Mouse (Mus musculus) neural tube, embryonic 14.5 days (tissue): ENCODE measurements around the gene Ror2. TPM values are rescaled to one million over a fixed set of nuclear protein-coding genes. Genes with fewer than 3 reads are reported as not detected.

ENCODE experiments used
- ATAC-seq: fragments of 200-750 bp; cut with Nextera tagmentation; 2 replicates; pipeline ENCODE4 v1.8.0; 2017; ENCODE audit warnings: low read depth, mild to moderate bottlenecking, moderate TSS enrichment, moderate library complexity
- H3K27ac ChIP-seq: fragments of 300-500 bp; sonication (generic); 2 replicates; pipeline ENCODE4 v1.5.1; 2014; ENCODE audit warnings: low read depth, mild to moderate bottlenecking, control low read depth, low read length, moderate library complexity, mixed read lengths
- H3K27me3 ChIP-seq: fragments of 300-500 bp; sonication (generic); 2 replicates; pipeline ENCODE4 v1.6.1; 2014; ENCODE audit warnings: low read length; ENCODE audit not compliant: control insufficient read depth, insufficient read depth
- H3K36me3 ChIP-seq: fragments of 300-500 bp; sonication (generic); 2 replicates; pipeline ENCODE4 v1.6.1; 2014; ENCODE audit warnings: low read length, mixed read lengths; ENCODE audit not compliant: control insufficient read depth, insufficient read depth
- H3K4me1 ChIP-seq: fragments of 300-500 bp; sonication (generic); 2 replicates; pipeline ENCODE4 v1.6.1; 2014; ENCODE audit warnings: low read length; ENCODE audit not compliant: control insufficient read depth, insufficient read depth
- H3K4me2 ChIP-seq: fragments of 300-500 bp; sonication (generic); 2 replicates; pipeline ENCODE4 v1.6.1; 2014; ENCODE audit warnings: mild to moderate bottlenecking, low read depth, low read length, control low read depth
- H3K4me3 ChIP-seq: fragments of 300-500 bp; sonication (generic); 2 replicates; pipeline ENCODE4 v1.5.1; 2014; ENCODE audit warnings: low read depth, low read length, control low read depth, mixed read lengths
- H3K9ac ChIP-seq: fragments of 300-500 bp; sonication (generic); replicated peaks from 2 replicates; pipeline ENCODE4 v1.6.1; 2014; ENCODE audit warnings: low read depth, mild to moderate bottlenecking, control low read depth, low read length, mixed read lengths
- H3K9me3 ChIP-seq: fragments of 300-500 bp; sonication (generic); 2 replicates; pipeline ENCODE4 v1.6.1; 2016; ENCODE audit warnings: low read length; ENCODE audit not compliant: control insufficient read depth
- WGBS: fragments of 180-500 bp; shearing (Covaris S2); extraction: QIAGEN DNeasy Blood & Tissue Kit; methylation state at CpG from one replicate; pipeline ENCODE4 v1.1.7; 2014; 5-methylcytosine and 5-hydroxymethylcytosine counted together
- polyA plus RNA-seq: library from polyadenylated mRNA; unstranded; fragments of >200 nt; fragmentation: Nextera tagmentation; extraction: Ambion mirVana; gene quantifications from 2 replicates; pipeline ENCODE4 v1.2.1, GENCODE M21; 2014

Ror2 gene
- polyA plus RNA-seq, 1 experiment from 2014 or later = 1.1 TPM

DNA sequence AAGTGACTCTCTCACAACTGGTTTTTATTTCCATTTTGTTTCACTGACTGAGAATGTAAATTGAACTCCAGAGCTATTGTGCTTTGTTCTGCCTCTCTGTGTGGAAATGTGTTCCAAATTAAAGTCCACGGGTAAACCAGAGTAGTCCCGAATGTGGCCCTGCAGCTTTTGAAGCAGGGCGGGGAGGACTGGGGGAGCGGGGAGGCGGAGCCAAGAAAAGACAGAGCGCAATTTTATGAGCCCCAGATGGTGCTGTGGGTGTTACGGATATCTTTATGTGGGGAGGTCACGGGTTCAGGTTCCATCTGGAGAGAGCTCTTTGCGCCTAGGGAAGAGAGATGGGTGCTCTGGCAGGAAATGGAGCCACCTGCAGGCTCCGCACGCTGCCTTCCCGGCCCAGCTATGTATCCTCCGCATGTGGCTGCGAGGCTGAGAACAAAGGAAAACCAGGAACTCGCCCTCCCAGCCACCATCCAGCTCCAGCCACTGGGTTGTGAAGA lies 23.8 kb upstream of the Ror2 start:
- Histone ChIP-seq H3K4me3 (peak overlapping the region; percentile 12; the same call in 1 of the 2 replicates), H3K27me3 (no peaks in the 10 kb centered on the region), H3K27ac (peak overlapping the region; percentile 55; the same call in 1 of the 2 replicates), H3K4me1 (peaks cover 12% of the 10 kb centered on the region), H3K9me3 (no peaks in the 10 kb centered on the region), H3K9ac (peak overlapping the region; percentile 34; the same call in 1 of the 2 replicates), H3K36me3 (no peaks in the 10 kb centered on the region), H3K4me2 (peak overlapping the region; percentile 43)
- ATAC-seq = peak; percentile 89
- WGBS = under 1% methylated on average over 15 of the region's 15 CpGs

DNA sequence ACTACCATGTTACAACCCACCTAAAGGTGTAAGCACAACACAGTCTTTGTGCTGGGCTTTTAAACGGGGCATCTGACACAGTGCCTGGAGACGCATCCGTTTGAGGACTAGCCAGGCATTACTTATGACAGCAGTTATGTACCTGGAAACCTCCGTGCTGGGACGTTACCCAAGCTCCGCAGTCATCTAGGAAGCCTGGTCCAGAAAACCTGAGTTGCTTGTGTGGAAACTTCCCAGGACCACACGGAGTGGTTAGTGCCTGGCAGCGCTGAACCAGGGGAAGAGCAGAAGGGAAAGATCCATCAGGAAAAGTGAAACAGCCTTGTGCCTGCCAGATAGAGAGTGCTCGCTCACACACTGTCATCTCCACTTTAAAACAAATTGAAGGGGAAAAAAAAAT lies 23.2 kb upstream of the Ror2 start:
- Histone ChIP-seq H3K27ac (peak overlapping the region; percentile 55; the same call in 1 of the 2 replicates), H3K4me1 (peaks cover 12% of the 10 kb centered on the region), H3K9ac (peak overlapping the region; percentile 34; the same call in 1 of the 2 replicates), H3K9me3 (no peaks in the 10 kb centered on the region), H3K27me3 (no peaks in the 10 kb centered on the region), H3K4me2 (peak overlapping the region; percentile 43; the same call in 1 of the 2 replicates), H3K36me3 (no peaks in the 10 kb centered on the region), H3K4me3 (no peak overlapping the region; the same call in 1 of the 2 replicates)
- 20% methylated on average over 9 of the region's 9 CpGs for WGBS
- ATAC-seq = peak; percentile 48; the same call in 1 of the 2 replicates

DNA sequence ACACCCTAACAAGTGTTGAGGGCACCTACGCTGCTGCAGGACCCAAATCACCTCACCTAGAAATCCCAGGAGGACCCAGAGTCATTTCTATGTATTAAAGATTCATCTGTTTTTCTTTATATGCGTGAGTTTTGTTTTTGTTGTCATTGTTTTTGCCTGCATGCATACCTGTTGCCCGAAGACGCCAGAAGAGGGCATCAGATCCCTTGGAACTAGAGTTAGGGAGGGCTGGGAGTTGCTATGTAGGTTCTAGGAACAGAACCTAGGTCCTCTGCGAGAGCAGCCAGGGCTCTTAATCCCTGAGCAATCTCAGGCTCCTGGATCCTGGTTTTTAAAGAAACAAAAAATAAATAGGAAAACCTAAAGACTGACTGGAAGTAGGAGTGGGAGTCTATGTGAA lies 20.9 kb upstream of the Ror2 start:
- no peak overlapping the region for H3K4me2 ChIP-seq
- H3K9ac ChIP-seq = no peak overlapping the region
- H3K27ac ChIP-seq = no peak overlapping the region
- no peaks in the 10 kb centered on the region for H3K27me3 ChIP-seq
- ATAC-seq = no peak
- H3K4me1 ChIP-seq = peaks cover 12% of the 10 kb centered on the region
- WGBS = 74% methylated on average over 5 of the region's 5 CpGs
- H3K9me3 ChIP-seq = no peaks in the 10 kb centered on the region
- no peaks in the 10 kb centered on the region for H3K36me3 ChIP-seq
- no peak overlapping the region for H3K4me3 ChIP-seq

DNA sequence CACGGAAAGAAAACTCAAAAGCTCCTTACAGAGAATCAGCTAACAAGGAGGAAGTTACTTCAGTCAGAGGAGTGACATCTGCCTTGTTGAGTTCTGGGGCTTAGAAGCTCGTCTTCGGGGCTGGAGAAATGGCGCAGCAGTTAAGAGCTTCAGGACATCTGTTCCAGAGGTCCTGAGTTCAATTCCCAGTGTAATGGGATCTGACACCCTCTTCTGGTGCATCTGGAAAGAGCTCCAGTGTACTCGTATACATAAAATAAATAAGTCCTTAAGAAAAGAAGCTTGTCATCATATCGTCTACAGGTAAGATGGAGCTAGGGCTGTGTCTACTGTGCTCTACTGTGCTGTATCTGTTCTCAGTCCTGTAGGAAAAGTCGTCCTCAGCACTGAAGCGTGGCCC lies 19.3 kb upstream of the Ror2 start:
- no peaks in the 10 kb centered on the region for H3K27me3 ChIP-seq
- no peak for ATAC-seq
- no peak overlapping the region for H3K4me3 ChIP-seq
- 83% methylated on average over 8 of the region's 8 CpGs for WGBS
- H3K36me3 ChIP-seq = no peaks in the 10 kb centered on the region
- no peak overlapping the region for H3K27ac ChIP-seq
- no peak overlapping the region for H3K9ac ChIP-seq
- H3K9me3 ChIP-seq = no peaks in the 10 kb centered on the region
- H3K4me2 ChIP-seq = no peak overlapping the region
- H3K4me1 ChIP-seq = peaks cover 12% of the 10 kb centered on the region

DNA sequence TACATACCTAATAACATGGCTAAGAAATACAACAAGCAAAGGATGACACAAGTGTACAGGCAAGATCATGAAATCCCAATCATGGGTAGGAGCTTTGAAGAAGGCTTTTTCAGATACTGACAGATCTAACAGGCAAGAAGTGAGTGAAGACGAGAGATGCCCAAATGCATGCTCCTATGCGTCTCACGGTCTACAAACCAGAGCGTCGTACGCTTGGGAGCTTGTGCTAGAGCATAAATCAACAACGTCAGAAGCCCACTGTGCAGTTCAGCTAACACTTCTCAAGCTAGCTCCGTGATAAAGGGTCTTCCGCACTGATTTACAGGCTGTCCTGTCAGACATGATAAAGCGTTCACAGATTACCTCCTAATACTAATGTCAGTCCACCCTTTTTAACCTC lies 16.8 kb upstream of the Ror2 start:
- Histone ChIP-seq H3K9ac (no peak overlapping the region), H3K4me2 (no peak overlapping the region), H3K9me3 (no peaks in the 10 kb centered on the region), H3K27me3 (no peaks in the 10 kb centered on the region), H3K4me1 (no peaks in the 10 kb centered on the region), H3K27ac (no peak overlapping the region), H3K36me3 (no peaks in the 10 kb centered on the region), H3K4me3 (no peak overlapping the region)
- ATAC-seq = no peak
- WGBS = 28% methylated on average over 10 of the region's 10 CpGs

DNA sequence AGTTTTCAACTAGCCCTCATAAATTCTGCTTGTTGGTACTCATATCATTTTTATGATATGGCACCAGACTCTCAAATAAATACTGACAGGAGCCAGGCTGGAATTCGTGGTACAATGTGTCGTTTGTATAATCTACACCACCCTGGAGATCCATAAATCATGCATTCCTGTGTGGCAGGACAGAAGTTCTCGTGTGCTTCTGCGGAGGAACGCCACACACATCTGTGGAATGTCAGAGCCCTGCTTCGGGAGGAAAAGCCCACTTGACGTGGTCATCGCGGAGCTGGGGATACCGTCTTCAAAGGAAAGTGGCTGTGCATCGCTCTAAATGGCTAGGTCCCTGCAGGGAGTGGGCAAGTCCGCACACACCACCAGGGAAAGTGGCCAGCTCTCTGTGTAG lies 7.1 kb upstream of the Ror2 start:
- no peaks in the 10 kb centered on the region for H3K4me1 ChIP-seq
- no peak overlapping the region for H3K4me2 ChIP-seq
- H3K9me3 ChIP-seq = no peaks in the 10 kb centered on the region
- H3K27ac ChIP-seq = no peak overlapping the region
- no peaks in the 10 kb centered on the region for H3K27me3 ChIP-seq
- no peaks in the 10 kb centered on the region for H3K36me3 ChIP-seq
- no peak overlapping the region for H3K9ac ChIP-seq
- WGBS = 53% methylated on average over 12 of the region's 12 CpGs
- H3K4me3 ChIP-seq = no peak overlapping the region
- ATAC-seq = no peak

DNA sequence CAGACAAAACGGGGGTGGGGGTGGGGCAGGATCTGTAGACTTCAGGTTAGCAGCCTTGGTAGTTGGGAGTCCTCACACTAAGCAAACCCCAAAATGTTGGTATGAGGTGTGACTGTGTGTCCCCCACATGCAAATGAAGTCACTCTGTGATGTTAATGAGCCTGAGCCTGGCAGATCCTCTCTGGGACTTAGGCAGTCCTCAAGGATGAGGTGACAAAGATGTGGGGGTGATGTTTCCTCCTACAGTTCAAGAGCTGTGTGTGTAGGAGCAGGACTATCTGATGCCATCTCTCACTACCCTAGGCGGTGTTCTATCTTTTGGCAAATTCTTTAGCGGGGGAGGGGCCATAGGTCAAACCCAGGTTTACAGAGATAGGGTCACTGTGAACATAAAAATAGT lies 6.3 kb upstream of the Ror2 start:
- WGBS = 49% methylated on average over 3 of the region's 3 CpGs
- Histone ChIP-seq H3K27ac (no peak overlapping the region), H3K9ac (no peak overlapping the region), H3K36me3 (no peaks in the 10 kb centered on the region), H3K4me1 (no peaks in the 10 kb centered on the region), H3K27me3 (no peaks in the 10 kb centered on the region), H3K4me3 (no peak overlapping the region), H3K9me3 (no peaks in the 10 kb centered on the region), H3K4me2 (no peak overlapping the region)
- no peak for ATAC-seq

DNA sequence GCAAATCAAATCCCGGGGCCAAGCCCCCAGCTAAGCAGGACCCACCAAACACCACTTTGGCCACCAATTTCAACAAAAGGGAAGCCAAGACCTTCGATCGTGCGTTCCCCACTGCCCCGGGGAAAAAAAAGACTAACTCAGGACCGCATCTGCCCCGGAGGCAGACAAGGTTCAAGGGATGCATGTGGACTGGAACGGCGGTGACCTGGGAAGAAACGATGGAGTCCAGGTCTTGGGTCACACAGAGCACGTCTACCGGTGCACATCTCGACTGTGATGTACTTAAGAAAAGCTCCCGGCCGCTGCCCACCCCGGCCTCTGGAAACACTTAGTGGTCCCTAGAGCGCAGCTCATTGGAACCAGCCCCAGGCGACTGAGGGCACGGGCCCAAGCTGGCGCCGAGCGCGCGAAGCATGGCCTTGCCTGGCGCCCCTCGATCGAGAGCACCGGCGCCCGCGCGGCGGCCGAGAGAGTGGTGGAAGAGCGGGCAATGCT lies 616 bp downstream of the Ror2 start:
- ATAC-seq = peak; percentile 69
- Histone ChIP-seq H3K27ac (no peak overlapping the region), H3K4me3 (peak overlapping the region; percentile 46), H3K36me3 (no peaks in the 10 kb centered on the region), H3K4me2 (peak overlapping the region; percentile 67), H3K4me1 (peaks cover 8% of the 10 kb centered on the region; the same call in 1 of the 2 replicates), H3K9ac (peak overlapping the region; percentile 55), H3K9me3 (no peaks in the 10 kb centered on the region), H3K27me3 (peaks cover 11% of the 10 kb centered on the region; the same call in 1 of the 2 replicates)
- 1% methylated on average over 30 of the region's 35 CpGs for WGBS

DNA sequence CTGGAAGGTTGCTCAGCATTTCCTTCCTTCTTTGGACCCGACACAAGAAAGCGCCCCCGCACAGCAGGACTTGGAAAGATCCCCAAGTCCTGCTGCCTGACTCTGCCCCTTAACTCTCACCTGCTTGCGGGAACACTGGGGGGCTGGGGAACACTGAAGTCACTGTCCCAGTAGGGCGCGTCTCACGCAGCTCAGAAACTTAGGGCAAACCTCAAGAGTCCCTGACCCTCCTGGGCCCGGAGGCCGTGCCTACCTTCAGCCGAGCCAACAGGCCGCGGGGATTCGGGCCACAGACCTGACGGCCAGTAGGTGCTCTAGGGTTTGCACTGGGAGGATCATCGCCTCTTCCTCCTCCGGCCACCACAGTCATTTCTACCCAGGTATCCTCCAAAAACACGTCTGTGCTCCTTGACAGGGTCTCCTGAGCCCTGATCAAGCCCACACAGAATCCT lies 1.2 kb downstream of the Ror2 start:
- no peak for ATAC-seq
- H3K36me3 ChIP-seq = no peaks in the 10 kb centered on the region
- H3K27ac ChIP-seq = no peak overlapping the region
- H3K9ac ChIP-seq = peak overlapping the region; percentile 55; the same call in 1 of the 2 replicates
- H3K4me2 ChIP-seq = peak overlapping the region; percentile 67; the same call in 1 of the 2 replicates
- 5% methylated on average over 17 of the region's 17 CpGs for WGBS
- H3K4me1 ChIP-seq = peaks cover 8% of the 10 kb centered on the region; the same call in 1 of the 2 replicates
- no peaks in the 10 kb centered on the region for H3K9me3 ChIP-seq
- H3K27me3 ChIP-seq = peaks cover 11% of the 10 kb centered on the region; the same call in 1 of the 2 replicates
- H3K4me3 ChIP-seq = peak overlapping the region; percentile 46
